Mouse (Mus musculus): ENCODE results near the gene Sfxn5. TPM values are rescaled to one million over a fixed set of nuclear protein-coding genes. Genes with fewer than 3 reads are reported as not detected.

Sfxn5 gene
- polyA plus RNA-seq, 1 experiment from 2014 or later, result 7.2 TPM

GRCm38 (mm10) chr6:85237595-85238337 is 95.5 kb downstream of the Sfxn5 start:
- Histone ChIP-seq H3K36me3 (no peaks in the 10 kb centered on the region), H3K4me2 (replicated peaks) (no peak overlapping the region), H3K27me3 (no peaks in the 10 kb centered on the region), H3K4me3 (no peak overlapping the region), H3K4me1 (peaks cover 12% of the 10 kb centered on the region; the same call in 1 of the 2 replicates), H3K9ac (no peak overlapping the region), H3K9me3 (no peaks in the 10 kb centered on the region), H3K27ac (no peak overlapping the region)
- 49% methylated on average over 10 of the region's 10 CpGs for WGBS
- no peak for ATAC-seq (ENCODE audit: insufficient number of reproducible peaks, insufficient read depth, low FRiP score, low TSS enrichment)

DNA sequence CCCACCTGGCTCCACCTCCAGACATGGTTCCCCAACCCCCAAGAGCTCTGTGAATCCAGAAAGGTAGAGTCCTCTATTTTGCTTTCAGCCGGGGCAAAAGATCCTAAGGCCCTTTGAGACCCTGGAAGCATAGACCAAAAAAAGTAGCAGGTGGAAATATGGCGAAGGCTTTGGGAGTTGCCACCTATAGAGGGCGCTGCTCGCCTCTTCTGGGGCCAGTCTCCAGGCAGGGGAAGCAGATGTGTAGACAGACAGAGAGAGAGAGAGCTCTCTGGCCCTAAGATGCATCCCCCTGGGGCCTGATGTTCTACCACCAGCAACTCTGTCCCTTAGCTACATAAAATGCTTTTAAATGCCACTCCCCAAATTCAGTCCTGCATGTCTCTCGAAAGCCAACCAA is 96.2 kb downstream of the Sfxn5 start:
- no peak overlapping the region; the same call in 1 of the 2 replicates for H3K27ac ChIP-seq
- H3K9ac ChIP-seq, result no peak overlapping the region
- H3K4me2 ChIP-seq (replicated peaks), result no peak overlapping the region
- 40% methylated on average over 5 of the region's 5 CpGs for WGBS
- no peak overlapping the region for H3K4me3 ChIP-seq
- H3K36me3 ChIP-seq, result no peaks in the 10 kb centered on the region
- H3K27me3 ChIP-seq, result no peaks in the 10 kb centered on the region
- ATAC-seq (ENCODE audit: insufficient number of reproducible peaks, insufficient read depth, low FRiP score, low TSS enrichment), result no peak
- H3K9me3 ChIP-seq, result no peaks in the 10 kb centered on the region
- peaks cover 12% of the 10 kb centered on the region; the same call in 1 of the 2 replicates for H3K4me1 ChIP-seq

DNA sequence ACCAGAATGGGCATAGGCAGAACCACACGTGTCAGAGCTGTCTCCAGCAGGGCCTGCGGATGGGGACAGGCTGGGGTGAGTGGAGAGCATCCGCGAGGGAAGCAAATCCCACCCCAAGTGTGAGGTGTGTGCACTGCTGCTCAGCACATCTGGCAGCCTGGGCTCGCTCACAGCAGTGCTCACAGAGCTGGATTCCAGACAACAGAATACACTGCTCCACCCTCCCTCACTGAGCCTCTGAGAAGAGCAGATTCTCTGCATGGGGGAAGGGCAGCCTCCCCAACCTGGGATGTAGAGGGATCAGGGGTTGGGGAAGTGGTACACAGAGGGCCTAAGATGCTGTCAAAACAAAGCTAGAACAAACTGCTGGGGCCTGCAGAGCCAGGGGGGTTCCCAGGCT is 98.4 kb downstream of the Sfxn5 start:
- Histone ChIP-seq H3K4me1 (peaks cover 12% of the 10 kb centered on the region; the same call in 1 of the 2 replicates), H3K27ac (no peak overlapping the region), H3K36me3 (no peaks in the 10 kb centered on the region), H3K4me2 (replicated peaks) (no peak overlapping the region), H3K9ac (no peak overlapping the region), H3K9me3 (no peaks in the 10 kb centered on the region), H3K27me3 (no peaks in the 10 kb centered on the region), H3K4me3 (no peak overlapping the region)
- ATAC-seq (ENCODE audit: insufficient number of reproducible peaks, insufficient read depth, low FRiP score, low TSS enrichment), result no peak; the same call in 1 of the 2 replicates
- 29% methylated on average over 5 of the region's 5 CpGs for WGBS

- no peaks in the 10 kb centered on the region for H3K27me3 ChIP-seq
- 38% methylated on average over 7 of the region's 7 CpGs for WGBS
Measured at GRCm38 (mm10) chr6:85232836-85233623, 100.2 kb downstream of the Sfxn5 start.

GRCm38 (mm10) chr6:85232045-85232444 is 101.2 kb downstream of the Sfxn5 start:
- no peak overlapping the region for H3K4me3 ChIP-seq
- WGBS, result 35% methylated on average over 4 of the region's 4 CpGs
- no peaks in the 10 kb centered on the region for H3K9me3 ChIP-seq
- no peak overlapping the region for H3K9ac ChIP-seq
- no peaks in the 10 kb centered on the region for H3K36me3 ChIP-seq
- no peak overlapping the region for H3K27ac ChIP-seq
- no peaks in the 10 kb centered on the region for H3K27me3 ChIP-seq
- no peak overlapping the region for H3K4me2 ChIP-seq (replicated peaks)
- no peak for ATAC-seq (ENCODE audit: insufficient number of reproducible peaks, insufficient read depth, low FRiP score, low TSS enrichment)
- peaks cover 12% of the 10 kb centered on the region; the same call in 1 of the 2 replicates for H3K4me1 ChIP-seq

More at GRCm38 (mm10) chr6:85232836-85233623, 100.2 kb downstream of the Sfxn5 start:
- H3K4me2 ChIP-seq (replicated peaks), result no peak overlapping the region
- no peaks in the 10 kb centered on the region for H3K9me3 ChIP-seq
- H3K27ac ChIP-seq, result peak overlapping the region; percentile 24; the same call in 1 of the 2 replicates
- no peak for ATAC-seq (ENCODE audit: insufficient number of reproducible peaks, insufficient read depth, low FRiP score, low TSS enrichment)
- H3K36me3 ChIP-seq, result no peaks in the 10 kb centered on the region
- H3K9ac ChIP-seq, result no peak overlapping the region; the same call in 1 of the 2 replicates
- peaks cover 12% of the 10 kb centered on the region; the same call in 1 of the 2 replicates for H3K4me1 ChIP-seq
- H3K4me3 ChIP-seq, result no peak overlapping the region

GRCm38 (mm10) chr6:85231469-85231868 is 101.8 kb downstream of the Sfxn5 start:
- 22% methylated on average over 6 of the region's 6 CpGs for WGBS
- Histone ChIP-seq H3K4me1 (peaks cover 12% of the 10 kb centered on the region; the same call in 1 of the 2 replicates), H3K27ac (no peak overlapping the region), H3K4me2 (replicated peaks) (no peak overlapping the region), H3K9me3 (no peaks in the 10 kb centered on the region), H3K4me3 (no peak overlapping the region), H3K27me3 (no peaks in the 10 kb centered on the region), H3K9ac (no peak overlapping the region), H3K36me3 (no peaks in the 10 kb centered on the region)
- ATAC-seq (ENCODE audit: insufficient number of reproducible peaks, insufficient read depth, low FRiP score, low TSS enrichment), result no peak

DNA sequence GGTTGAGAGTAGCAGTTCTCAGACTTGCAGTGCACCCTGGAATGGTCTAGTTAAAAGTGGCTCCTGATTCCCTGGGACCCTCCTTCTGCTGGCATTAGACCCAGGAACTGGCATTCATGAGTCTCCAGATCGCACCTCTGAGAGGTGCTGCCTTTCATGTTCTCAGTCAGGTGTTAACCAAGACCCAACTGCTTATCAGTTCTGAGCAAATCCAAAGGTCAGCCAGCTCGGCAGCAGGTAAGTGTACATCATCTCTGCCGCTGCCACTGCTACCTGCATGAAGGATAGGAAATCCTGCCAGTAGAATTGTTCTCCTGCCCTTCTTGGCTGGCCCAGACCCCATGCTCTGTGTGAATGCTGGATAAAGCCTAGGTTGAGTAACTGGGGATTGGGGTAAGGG is 102.5 kb downstream of the Sfxn5 start:
- Histone ChIP-seq H3K4me1 (0 out of 2 replicates have a peak, but pooled peaks cover 9% of the 10 kb centered on the region), H3K27me3 (no peaks in the 10 kb centered on the region), H3K4me3 (no peak overlapping the region), H3K27ac (no peak overlapping the region), H3K9ac (no peak overlapping the region), H3K4me2 (replicated peaks) (no peak overlapping the region), H3K9me3 (no peaks in the 10 kb centered on the region), H3K36me3 (no peaks in the 10 kb centered on the region)
- whole genome bisulfite sequencing, result 80% methylated on average over 3 of the region's 3 CpGs
- ATAC-seq (ENCODE audit: insufficient number of reproducible peaks, insufficient read depth, low FRiP score, low TSS enrichment), result no peak

DNA sequence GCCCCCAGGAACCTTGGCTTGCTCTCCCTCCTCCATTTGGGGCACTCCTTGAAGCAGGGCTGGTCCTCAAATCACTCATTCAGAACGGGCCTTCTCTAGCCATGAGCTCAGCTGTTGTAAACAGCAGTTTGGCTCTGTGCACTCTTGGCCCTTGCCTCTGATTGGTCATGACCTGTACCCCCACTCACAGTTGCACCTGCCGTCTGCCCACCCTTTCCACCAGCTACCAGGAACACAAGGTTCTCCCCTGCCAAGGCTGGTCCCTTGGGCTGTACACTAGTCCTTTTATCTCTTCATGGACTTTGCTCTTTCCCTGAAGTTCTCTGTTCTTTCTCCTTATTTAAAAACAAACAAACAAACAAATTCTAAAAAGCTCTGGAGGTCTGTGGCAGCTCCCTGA is 105.7 kb downstream of the Sfxn5 start:
- WGBS, result 76% methylated on average over 2 of the region's 2 CpGs
- no peak for ATAC-seq (ENCODE audit: insufficient number of reproducible peaks, insufficient read depth, low FRiP score, low TSS enrichment)
- Histone ChIP-seq H3K4me1 (peaks cover 6% of the 10 kb centered on the region; the same call in 1 of the 2 replicates), H3K4me2 (replicated peaks) (no peak overlapping the region), H3K27ac (no peak overlapping the region), H3K4me3 (no peak overlapping the region), H3K9ac (no peak overlapping the region), H3K27me3 (no peaks in the 10 kb centered on the region), H3K9me3 (no peaks in the 10 kb centered on the region), H3K36me3 (no peaks in the 10 kb centered on the region)

GRCm38 (mm10) chr6:85226570-85226969 is 106.7 kb downstream of the Sfxn5 start:
- Histone ChIP-seq H3K27ac (no peak overlapping the region), H3K36me3 (no peaks in the 10 kb centered on the region)

GRCm38 (mm10) chr6:85224442-85224891 is 108.8 kb downstream of the Sfxn5 start:
- Histone ChIP-seq H3K36me3 (no peaks in the 10 kb centered on the region), H3K27ac (no peak overlapping the region), H3K4me2 (replicated peaks) (no peak overlapping the region), H3K27me3 (no peaks in the 10 kb centered on the region), H3K9me3 (no peaks in the 10 kb centered on the region), H3K4me1 (peaks cover 17% of the 10 kb centered on the region), H3K9ac (no peak overlapping the region), H3K4me3 (no peak overlapping the region)
- no peak for ATAC-seq (ENCODE audit: insufficient number of reproducible peaks, insufficient read depth, low FRiP score, low TSS enrichment)
- WGBS, result 39% methylated on average over 15 of the region's 15 CpGs

More at GRCm38 (mm10) chr6:85226570-85226969, 106.7 kb downstream of the Sfxn5 start:
- Histone ChIP-seq H3K4me2 (replicated peaks) (no peak overlapping the region), H3K4me1 (peaks cover 6% of the 10 kb centered on the region; the same call in 1 of the 2 replicates), H3K9ac (no peak overlapping the region), H3K27me3 (no peaks in the 10 kb centered on the region), H3K4me3 (no peak overlapping the region), H3K9me3 (no peaks in the 10 kb centered on the region)
- 74% methylated on average over 9 of the region's 9 CpGs for WGBS
- no peak for ATAC-seq (ENCODE audit: insufficient number of reproducible peaks, insufficient read depth, low FRiP score, low TSS enrichment)

GRCm38 (mm10) chr6:85223498-85224150 is 109.6 kb downstream of the Sfxn5 start:
- Histone ChIP-seq H3K9me3 (no peaks in the 10 kb centered on the region), H3K4me2 (replicated peaks) (no peak overlapping the region), H3K36me3 (no peaks in the 10 kb centered on the region), H3K9ac (no peak overlapping the region), H3K27me3 (no peaks in the 10 kb centered on the region), H3K4me1 (peaks cover 25% of the 10 kb centered on the region), H3K4me3 (no peak overlapping the region), H3K27ac (no peak overlapping the region)
- ATAC-seq (ENCODE audit: insufficient number of reproducible peaks, insufficient read depth, low FRiP score, low TSS enrichment), result no peak
- WGBS, result 32% methylated on average over 14 of the region's 14 CpGs
